Mouse (Mus musculus): Measurements from ENCODE around the gene Dll4. TPM values are rescaled to one million over a fixed set of nuclear protein-coding genes. Genes with fewer than 3 reads are reported as not detected.

Dll4 gene
- total and polyA plus RNA-seq, 3 experiments = 0.12 to 0.13 TPM; not detected in 1

- dilution Hi-C loops (cut with MboI; ENCODE audit: extremely low pct_ligation_motif_present, extremely low pct_unique_long_range_greater_than_20kb, low sequenced_read_pairs) (no loop called here), in situ Hi-C loops (cut with MboI; ENCODE audit: low pct_ligation_motif_present, low pct_unique_long_range_greater_than_20kb, low sequenced_read_pairs) (no loop called here)
Measured at GRCm38 (mm10) chr2:119336470-119336869, 10.9 kb downstream of the Dll4 start.

GRCm38 (mm10) chr2:119337425-119338265 is 12.1 kb downstream of the Dll4 start:
- DNase-seq (ENCODE audit: extremely low read depth) = peak; percentile 74
- H3K9me3 ChIP-seq (replicated peaks; ENCODE audit: low read length) = peaks cover 8% of the 10 kb centered on the region
- H3K79me2 ChIP-seq (replicated peaks; ENCODE audit: control insufficient read depth, extremely low read depth, insufficient read depth, poor library complexity, severe bottlenecking) = no peaks in the 10 kb centered on the region
- dilution Hi-C loops (cut with MboI; ENCODE audit: extremely low pct_ligation_motif_present, extremely low pct_unique_long_range_greater_than_20kb, low sequenced_read_pairs) = no loop called here
- no peak for TF ChIP-seq GABPA (IDR thresholded peaks at IDR 0.05; ENCODE audit: insufficient replicate concordance, low read depth, low read length)
- peak; percentile 67 for TF ChIP-seq SMC3 (IDR thresholded peaks at IDR 0.05; ENCODE audit: low read depth, low read length)
- TF ChIP-seq CTCF (conservative IDR thresholded peaks at IDR 0.05 in 1 of 2, IDR thresholded peaks at IDR 0.05 in 1 of 2; ENCODE audit: low read depth in 2 of 2, low read length in 2 of 2) = peak; percentile 43 to 87; a peak in 2 of 4 replicates
- no peak for TF ChIP-seq USF2 (conservative IDR thresholded peaks at IDR 0.05; ENCODE audit: low read depth, low read length)
- no peak for TF ChIP-seq UBTF (IDR thresholded peaks at IDR 0.05; ENCODE audit: low read depth, low read length)
- peak; percentile 9; the same call in 1 of the 2 replicates for TF ChIP-seq MAX (IDR thresholded peaks at IDR 0.05; ENCODE audit: low read length)
- peak; percentile 33; the same call in 1 of the 2 replicates for TF ChIP-seq POLR2A (IDR thresholded peaks at IDR 0.05; ENCODE audit: low read depth, low read length)
- TF ChIP-seq NELFE (IDR thresholded peaks at IDR 0.05; ENCODE audit: low read depth, low read length) = peak; percentile 44
- TF ChIP-seq MAZ (IDR thresholded peaks at IDR 0.05; ENCODE audit: low read depth, low read length) = no peak
- peak; percentile 5; the same call in 1 of the 2 replicates for TF ChIP-seq IRF4 (IDR thresholded peaks at IDR 0.05; ENCODE audit: low read depth, low read length)
- 0 out of 2 replicates have a peak, but pooled peaks have one; percentile 22 for TF ChIP-seq ZC3H11A (IDR thresholded peaks at IDR 0.05; ENCODE audit: low read depth, low read length)
- peak; percentile 28; the same call in 1 of the 2 replicates for TF ChIP-seq BHLHE40 (IDR thresholded peaks at IDR 0.05; ENCODE audit: low read depth, low read length)
- TF ChIP-seq POLR2AphosphoS2 (IDR thresholded peaks at IDR 0.05; ENCODE audit: low read depth, low read length) = no peak
- peak; percentile 80 for TF ChIP-seq ELF1 (IDR thresholded peaks at IDR 0.05; ENCODE audit: low read depth, low read length)
- TF ChIP-seq MEF2A (IDR thresholded peaks at IDR 0.05; ENCODE audit: borderline replicate concordance, low read depth, low read length) = no peak
- TF ChIP-seq RAD21 (IDR thresholded peaks at IDR 0.05; ENCODE audit: low read depth, low read length) = peak; percentile 78
- TF ChIP-seq PAX5 (IDR thresholded peaks at IDR 0.05; ENCODE audit: low read length) = no peak
- TF ChIP-seq TCF12 (IDR thresholded peaks at IDR 0.05; ENCODE audit: low read depth, low read length) = peak; percentile 41; the same call in 1 of the 2 replicates
- no peak for TF ChIP-seq MAFK (IDR thresholded peaks at IDR 0.05; ENCODE audit: insufficient replicate concordance, low read length)
- H3K9ac ChIP-seq (ENCODE audit: insufficient read depth, low read depth) = peak overlapping the region; percentile 58; the same call in 1 of the 2 replicates
- no peaks in the 10 kb centered on the region for H3K36me3 ChIP-seq (replicated peaks in 1 of 2; ENCODE audit: control insufficient read depth in 1 of 2, insufficient read depth in 1 of 2, low read length in 1 of 2)
- H3K4me1 ChIP-seq (ENCODE audit: control insufficient read depth in 1 of 2, insufficient read depth in 2 of 2) = peaks cover 12 to 38% of the 10 kb centered on the region in 2 experiments
- H3K4me2 ChIP-seq (ENCODE audit: insufficient read depth, low read depth, poor library complexity, severe bottlenecking) = peak overlapping the region; percentile 95
- H3K27me3 ChIP-seq (replicated peaks) = peaks cover 3% of the 10 kb centered on the region
- peak overlapping the region; percentile 29 to 45 (median 40) for H3K4me3 ChIP-seq (replicated peaks in 1 of 3; ENCODE audit: low read depth in 2 of 3, low read length in 2 of 3, poor library complexity in 1 of 3)
- no peak overlapping the region for H3K27ac ChIP-seq (ENCODE audit: insufficient read depth, low read depth)
- in situ Hi-C loops (cut with MboI; ENCODE audit: low pct_ligation_motif_present, low pct_unique_long_range_greater_than_20kb, low sequenced_read_pairs) = no loop called here

More at GRCm38 (mm10) chr2:119336470-119336869, 10.9 kb downstream of the Dll4 start:
- no peak for DNase-seq (ENCODE audit: extremely low read depth)
- no peak overlapping the region for H3K4me2 ChIP-seq (ENCODE audit: insufficient read depth, low read depth, poor library complexity, severe bottlenecking)
- peaks cover 12 to 38% of the 10 kb centered on the region in 2 experiments for H3K4me1 ChIP-seq (ENCODE audit: control insufficient read depth in 1 of 2, insufficient read depth in 2 of 2)
- TF ChIP-seq JUN (IDR thresholded peaks at IDR 0.05; ENCODE audit: insufficient read depth, low read depth, low read length) (no peak), MYC (IDR thresholded peaks at IDR 0.05; ENCODE audit: low read depth, low read length) (no peak), EP300 (IDR thresholded peaks at IDR 0.05; ENCODE audit: low read length) (no peak), IRF4 (IDR thresholded peaks at IDR 0.05; ENCODE audit: low read depth, low read length) (no peak), ZMIZ1 (IDR thresholded peaks at IDR 0.05; ENCODE audit: low read depth, low read length) (no peak), UBTF (IDR thresholded peaks at IDR 0.05; ENCODE audit: low read depth, low read length) (no peak), E2F4 (IDR thresholded peaks at IDR 0.05; ENCODE audit: insufficient replicate concordance, low read depth, low read length) (no peak), CTCF (conservative IDR thresholded peaks at IDR 0.05 in 1 of 2, IDR thresholded peaks at IDR 0.05 in 1 of 2; ENCODE audit: low read depth in 2 of 2, low read length in 2 of 2) (no peak), JUND (conservative IDR thresholded peaks at IDR 0.05; ENCODE audit: low read depth, low read length) (no peak), ZNF384 (IDR thresholded peaks at IDR 0.05; ENCODE audit: low read depth, low read length) (no peak), TCF12 (IDR thresholded peaks at IDR 0.05; ENCODE audit: low read depth, low read length) (no peak), POLR2AphosphoS2 (IDR thresholded peaks at IDR 0.05; ENCODE audit: low read depth, low read length) (no peak), ELF1 (IDR thresholded peaks at IDR 0.05; ENCODE audit: low read depth, low read length) (no peak), CHD2 (IDR thresholded peaks at IDR 0.05; ENCODE audit: low read length) (no peak), SMC3 (IDR thresholded peaks at IDR 0.05; ENCODE audit: low read depth, low read length) (no peak), TBP (conservative IDR thresholded peaks at IDR 0.05; ENCODE audit: low read depth, low read length) (no peak), ETS1 (conservative IDR thresholded peaks at IDR 0.05; ENCODE audit: low read depth, low read length) (no peak)
- no peaks in the 10 kb centered on the region for H3K79me2 ChIP-seq (replicated peaks; ENCODE audit: control insufficient read depth, extremely low read depth, insufficient read depth, poor library complexity, severe bottlenecking)
- H3K27ac ChIP-seq (ENCODE audit: insufficient read depth, low read depth) = no peak overlapping the region
- H3K9ac ChIP-seq (ENCODE audit: insufficient read depth, low read depth) = no peak overlapping the region
- H3K36me3 ChIP-seq (replicated peaks in 1 of 2; ENCODE audit: control insufficient read depth in 1 of 2, insufficient read depth in 1 of 2, low read length in 1 of 2) = no peaks in the 10 kb centered on the region
- peaks cover 14% of the 10 kb centered on the region for H3K27me3 ChIP-seq (replicated peaks)
- peaks cover 5% of the 10 kb centered on the region for H3K9me3 ChIP-seq (replicated peaks; ENCODE audit: low read length)
- H3K4me3 ChIP-seq (replicated peaks in 1 of 3; ENCODE audit: low read depth in 2 of 3, low read length in 2 of 3, poor library complexity in 1 of 3) = no peak overlapping the region
